Mouse (Mus musculus) cerebral cortex, adult 2 months (tissue): ENCODE measurements around the gene Nmnat2.

Source experiments
- WGBS: fragments of 180-500 bp; shearing (Covaris S2); methylation state at CpG from one replicate; pipeline ENCODE4 v1.1.7; 2018; 5-methylcytosine and 5-hydroxymethylcytosine counted together

The Nmnat2 gene

DNA sequence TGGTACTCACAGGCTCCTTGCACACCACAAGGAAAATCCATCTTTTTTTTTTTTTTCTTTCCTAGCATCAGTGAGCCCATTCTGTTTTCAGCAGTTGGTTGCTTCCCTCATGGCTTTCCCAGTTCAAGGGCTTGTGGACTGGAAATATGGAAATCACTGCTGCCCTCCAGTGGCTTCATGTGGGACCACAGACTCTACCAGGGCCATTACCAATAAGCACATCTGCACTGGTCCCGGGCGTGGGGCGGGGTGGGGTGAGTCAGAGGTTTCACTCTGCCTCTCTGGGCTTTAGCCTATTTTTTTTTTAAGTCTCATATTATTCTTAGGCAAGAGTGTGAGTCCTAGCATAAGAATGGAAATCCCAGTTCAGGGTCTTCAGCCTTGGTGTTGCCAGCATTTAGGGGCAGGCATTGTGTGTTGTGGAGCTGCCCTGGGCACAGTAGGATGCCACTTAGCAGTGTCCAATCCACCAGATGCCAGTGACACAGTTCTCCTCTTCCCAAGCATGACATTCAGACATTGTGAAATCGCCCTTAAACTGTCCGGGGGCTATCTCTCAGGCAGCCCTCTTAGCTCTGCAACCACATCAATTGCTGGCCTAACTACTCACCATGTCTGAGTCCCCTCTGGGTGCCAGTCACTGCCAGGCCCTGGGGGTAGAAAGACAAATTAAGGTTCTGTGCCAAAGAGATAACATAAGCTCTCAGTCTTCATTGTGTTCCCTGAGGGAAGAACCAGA, 137.6 kb downstream of the Nmnat2 start:
- WGBS: 62% methylated on average over 5 of the region's 5 CpGs

DNA sequence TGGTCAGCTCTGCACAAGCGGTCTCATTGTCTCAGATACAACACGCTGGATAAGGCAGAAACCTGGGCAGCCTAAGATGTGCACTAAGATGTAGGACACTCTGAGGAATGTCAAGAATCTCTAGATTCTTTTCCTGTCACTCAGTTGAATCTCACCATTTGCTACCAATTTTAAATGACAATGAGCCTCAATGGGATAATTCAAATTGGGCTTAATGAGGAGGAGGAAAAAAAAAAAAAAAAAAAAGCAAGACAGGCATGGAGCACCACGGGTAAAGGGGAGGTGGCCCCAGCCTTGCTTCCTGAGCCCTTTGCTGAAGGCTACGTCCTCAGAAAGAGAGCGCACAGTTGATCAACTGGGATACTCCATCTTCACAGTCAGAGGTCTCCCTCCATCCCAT, 138.4 kb downstream of the Nmnat2 start:
- 82% methylated on average over 5 of the region's 5 CpGs for WGBS

DNA sequence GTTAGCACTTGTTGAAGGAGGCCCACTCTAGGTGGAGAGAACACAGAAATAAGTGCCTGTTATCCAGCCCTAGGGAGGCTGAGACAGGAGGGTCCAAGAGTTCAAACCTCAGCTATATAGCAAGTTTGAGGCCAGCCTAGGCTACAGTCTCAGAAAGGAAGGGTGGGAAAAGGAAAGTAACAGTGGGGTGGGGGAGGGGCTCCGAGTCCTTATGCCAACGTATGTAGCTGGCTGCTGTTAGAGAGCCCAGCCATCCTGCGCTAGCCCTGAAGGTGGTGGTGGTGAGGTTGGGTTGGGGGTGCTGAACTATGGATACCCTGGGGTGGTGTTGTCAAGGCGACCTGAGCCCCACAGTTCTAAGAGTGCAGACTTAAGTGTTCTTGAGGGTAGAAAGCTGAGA, 138.8 kb downstream of the Nmnat2 start:
- WGBS: 75% methylated on average over 4 of the region's 4 CpGs

DNA sequence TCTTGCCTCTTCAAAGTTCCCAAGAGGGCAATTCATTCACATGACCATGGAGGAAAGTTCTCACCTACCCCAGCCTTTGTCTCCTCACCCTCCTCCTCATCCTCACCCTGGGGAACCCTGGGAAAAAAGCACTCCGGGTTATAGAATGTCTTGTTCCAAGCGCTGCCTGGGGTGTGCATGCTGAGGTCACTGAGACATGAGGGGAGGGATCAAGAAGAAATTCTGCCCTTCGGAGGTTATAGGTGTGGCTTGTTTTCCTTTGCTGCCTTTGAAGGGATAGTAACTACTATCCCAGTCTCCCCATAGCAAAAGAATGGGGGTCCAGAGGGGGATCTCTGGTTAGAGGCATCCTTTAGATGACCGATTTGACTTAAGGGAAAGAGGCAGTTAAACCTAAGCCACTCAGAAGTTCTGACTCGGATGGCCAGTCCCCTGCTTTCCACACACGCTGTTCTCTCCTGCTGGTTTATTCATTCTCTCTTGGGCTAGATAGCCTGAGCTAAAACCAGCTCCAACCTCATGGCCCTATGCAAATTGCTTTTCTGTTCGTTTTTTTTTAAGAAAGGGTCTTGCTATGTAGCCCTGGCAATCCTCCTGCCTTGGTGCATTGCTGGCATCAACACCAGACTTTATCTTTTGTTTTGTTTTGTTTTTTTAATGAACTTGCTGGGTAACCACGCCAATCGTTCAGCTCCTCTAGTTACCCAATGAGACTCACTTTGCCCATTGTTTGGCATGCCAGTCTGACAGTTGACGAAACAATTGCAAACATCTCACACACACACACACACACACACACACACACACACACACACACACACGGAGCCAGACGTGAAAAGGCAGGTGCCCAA, 139.7 kb downstream of the Nmnat2 start:
- WGBS: 62% methylated on average over 12 of the region's 12 CpGs

DNA sequence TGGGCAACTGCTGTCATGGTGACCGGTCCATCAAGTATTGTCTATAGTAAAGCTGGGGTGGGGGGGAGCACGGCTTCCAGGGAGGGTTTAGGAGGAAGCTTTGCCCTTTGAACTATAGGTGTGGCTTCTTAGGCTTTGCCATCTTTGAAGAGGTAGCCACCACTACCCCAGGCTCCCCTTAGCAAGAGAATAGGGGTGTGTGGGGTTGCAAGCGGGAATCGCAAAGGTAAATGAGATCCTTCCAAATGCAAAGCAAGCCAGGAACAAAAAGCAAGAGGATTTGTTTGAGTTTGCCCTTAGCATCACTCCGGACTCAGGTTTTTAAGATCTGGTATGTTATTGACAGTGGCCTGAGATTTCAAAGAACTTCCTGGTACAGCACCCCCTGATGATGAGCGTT, 140.5 kb downstream of the Nmnat2 start:
- 83% methylated on average over 6 of the region's 6 CpGs for WGBS

DNA sequence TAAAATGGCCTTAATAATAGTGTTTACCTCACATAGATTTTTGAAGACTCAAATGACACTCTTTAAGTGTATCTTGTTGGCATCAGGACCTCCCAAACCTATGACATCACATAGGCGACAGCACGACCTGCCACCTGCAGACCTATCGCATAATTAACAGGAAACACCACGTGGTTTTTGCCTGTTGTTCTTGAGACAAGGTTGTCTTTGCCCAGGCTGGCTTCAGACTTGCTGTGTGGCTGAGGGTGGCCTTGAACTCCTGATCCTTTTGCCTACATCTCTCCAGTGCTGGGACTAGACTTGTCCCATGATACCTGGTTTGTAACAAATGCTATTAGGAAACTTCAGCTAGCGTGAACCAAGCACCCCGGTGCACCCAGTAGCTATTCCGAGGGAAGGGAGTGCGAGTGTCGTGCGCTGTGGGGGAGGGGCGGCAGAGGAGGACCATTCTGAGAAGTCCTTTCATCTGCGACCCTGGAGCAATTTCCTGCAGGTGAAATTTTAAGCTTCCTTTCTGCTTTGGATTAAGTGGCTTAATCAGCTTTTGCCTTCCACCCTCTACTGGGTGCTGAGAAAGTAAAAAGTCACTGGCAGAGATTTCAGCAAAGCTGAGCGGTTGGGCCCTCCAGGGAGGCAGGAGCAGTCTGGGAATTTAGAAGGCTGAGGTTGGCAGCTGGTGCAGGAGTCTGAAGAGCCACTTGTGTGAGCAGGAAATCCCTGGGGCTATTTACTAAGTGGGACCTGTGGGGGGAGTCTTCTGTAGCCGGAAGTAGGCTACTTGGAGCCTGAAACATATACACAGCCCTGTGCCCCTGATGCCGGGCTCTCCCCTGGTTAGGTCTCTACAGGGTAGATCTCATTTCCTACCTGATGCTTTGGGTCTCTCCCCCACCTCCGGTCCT, 141.3 kb downstream of the Nmnat2 start:
- 58% methylated on average over 16 of the region's 16 CpGs for WGBS

DNA sequence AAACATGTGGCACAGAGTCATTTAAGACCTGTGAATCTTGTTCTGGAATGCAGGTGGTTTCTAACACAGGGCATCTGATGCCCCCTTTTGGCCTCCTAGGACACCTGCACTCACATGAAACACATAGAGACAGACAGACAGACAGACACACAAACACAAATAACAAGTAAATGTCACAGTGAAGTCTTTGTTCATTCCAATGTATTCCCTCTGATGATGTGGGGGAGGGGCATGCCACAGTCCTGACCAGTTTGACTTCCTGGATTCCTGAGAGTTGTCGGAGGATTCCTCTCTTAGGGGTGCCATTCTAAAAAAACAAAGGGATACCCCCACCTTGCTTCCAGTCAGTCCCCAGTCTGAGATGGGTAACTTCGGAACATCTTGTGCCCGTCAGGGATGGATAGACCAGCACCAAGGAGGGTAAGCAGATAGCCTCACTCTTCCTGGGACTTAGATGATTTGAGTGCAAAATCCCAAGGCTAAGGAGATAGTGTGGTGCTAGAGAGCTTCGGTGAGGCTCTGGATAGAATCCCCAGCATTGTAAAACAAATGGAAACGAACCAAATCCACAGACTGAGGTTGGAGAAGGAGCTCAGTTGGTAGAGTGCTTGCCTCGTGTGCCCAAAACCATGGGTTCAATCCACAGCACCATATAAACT, 142.4 kb downstream of the Nmnat2 start:
- 95% methylated on average over 6 of the region's 6 CpGs for WGBS

DNA sequence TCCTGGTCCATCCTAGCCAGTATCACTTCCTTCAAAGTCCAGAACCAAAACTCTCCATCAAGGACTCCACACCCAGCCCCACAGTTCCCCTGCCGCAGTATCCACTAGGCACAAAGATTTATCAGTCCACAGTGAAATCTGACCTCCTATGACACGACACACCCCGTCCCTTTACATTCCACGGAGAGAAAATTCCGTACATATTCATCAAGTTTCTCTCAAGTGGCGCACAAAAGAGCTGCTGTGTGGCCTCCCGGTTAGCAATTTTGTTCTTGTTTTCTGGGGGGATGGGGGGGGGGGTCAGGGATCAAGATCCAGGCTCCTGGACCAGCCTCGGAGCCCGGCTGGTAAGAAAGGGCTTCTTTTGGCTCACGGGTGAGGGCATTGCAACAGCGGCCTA, 143.8 kb downstream of the Nmnat2 start:
- 84% methylated on average over 11 of the region's 11 CpGs for WGBS

DNA sequence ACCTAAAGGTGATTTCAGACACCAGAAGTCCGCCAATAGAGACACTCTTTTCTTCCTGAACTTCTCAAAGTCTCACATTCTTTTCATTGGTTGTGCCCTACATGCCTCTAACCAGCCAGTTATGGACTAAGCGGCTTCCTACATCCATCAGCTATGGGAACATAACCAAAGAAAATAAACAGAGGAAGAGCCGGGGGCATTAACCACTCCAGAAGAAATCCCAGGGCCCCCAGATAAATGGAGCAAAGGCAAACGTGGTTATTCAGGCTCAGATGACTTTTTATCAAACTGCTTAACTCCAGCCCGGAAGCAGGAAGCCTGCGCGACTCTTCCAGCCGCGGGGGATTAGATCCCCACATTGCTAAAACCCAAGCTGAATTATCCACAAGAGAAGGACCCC, 146.1 kb downstream of the Nmnat2 start:
- 73% methylated on average over 9 of the region's 9 CpGs for WGBS

DNA sequence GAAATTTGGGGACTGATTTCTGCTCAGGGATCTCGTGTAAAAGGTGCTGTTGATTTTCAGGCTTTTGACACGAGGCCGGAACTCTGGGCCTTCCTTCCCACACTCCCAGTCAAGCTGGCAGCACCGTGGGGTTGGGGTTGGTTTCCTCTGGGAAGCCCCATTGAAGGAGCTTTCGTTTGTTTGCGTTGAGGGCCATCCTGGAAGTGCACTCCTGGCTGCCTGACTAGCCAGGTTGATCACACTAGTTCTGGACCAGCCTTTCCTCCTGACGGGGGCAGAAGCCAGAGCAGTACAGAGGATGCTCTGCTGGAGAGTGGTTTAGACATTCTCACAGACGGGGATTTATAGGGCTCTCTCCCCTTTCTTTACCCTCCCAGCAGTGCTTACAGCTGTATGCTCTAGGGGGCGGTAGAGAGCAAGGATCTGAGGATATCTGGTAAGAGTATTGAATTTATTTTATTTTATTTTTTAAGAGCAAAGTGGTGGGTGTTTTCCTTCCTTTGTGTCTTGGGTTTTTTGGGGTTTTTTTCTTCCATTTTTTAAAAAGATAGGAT, 146.6 kb downstream of the Nmnat2 start:
- WGBS: 37% methylated on average over 9 of the region's 9 CpGs

DNA sequence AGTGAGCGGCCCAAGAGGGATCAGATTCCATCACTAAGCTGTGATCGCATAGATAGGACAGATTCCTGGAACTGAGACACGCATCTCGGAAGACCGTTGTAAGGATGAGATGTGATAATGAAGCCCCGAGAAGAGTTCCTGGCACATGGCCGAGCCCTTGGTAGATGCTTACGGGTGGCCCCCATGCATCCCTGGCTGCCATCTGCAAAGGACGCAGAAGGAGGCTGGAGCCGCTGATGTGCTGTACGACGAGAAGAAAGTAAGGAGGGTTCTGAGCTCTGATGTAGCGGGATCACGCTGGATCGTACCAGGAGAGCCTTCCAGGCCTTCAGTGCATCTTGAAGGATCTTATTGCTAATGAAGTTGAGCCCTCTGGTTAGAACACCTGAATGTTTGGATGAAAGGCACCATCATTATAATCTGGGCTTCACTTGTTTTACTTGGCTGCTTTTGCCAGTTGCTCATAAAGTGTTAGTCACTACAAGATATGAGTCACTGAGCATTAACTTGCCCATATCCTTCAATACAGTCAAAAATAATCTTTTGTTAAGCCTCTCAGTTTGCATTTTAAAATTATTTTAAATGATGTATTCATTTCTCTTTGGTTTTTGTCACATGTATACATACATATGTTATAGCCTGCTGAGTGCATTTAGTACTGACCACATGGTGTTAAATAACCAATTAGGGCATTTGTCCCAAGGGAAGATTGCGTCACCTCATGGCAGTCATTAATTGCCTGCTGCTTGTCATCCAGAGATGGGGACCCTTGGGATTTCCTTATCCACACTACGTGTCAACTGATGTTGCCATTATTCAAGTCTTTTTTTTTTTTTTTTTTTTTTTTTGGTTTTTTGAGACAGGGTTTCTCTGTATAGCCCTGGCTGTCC, 147.7 kb downstream of the Nmnat2 start:
- 97% methylated on average over 17 of the region's 17 CpGs for WGBS

DNA sequence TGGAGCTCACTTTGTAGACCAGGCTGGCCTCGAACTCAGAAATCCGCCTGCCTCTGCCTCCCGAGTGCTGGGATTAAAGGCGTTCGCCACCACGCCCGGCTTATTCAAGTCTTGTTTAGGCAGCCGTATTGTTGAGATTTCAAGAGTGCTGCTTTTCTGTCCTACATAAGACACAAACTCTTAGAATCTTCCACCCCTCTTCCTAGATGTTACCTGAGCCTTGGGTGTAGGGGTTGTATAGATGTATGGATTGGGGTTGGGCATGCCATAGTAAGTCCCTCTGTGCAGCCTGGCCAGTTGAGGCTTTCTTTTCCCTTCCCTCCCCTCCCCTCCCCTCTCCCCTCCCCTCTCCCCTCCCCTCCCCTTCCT, 148.4 kb downstream of the Nmnat2 start:
- 97% methylated on average over 8 of the region's 8 CpGs for WGBS

DNA sequence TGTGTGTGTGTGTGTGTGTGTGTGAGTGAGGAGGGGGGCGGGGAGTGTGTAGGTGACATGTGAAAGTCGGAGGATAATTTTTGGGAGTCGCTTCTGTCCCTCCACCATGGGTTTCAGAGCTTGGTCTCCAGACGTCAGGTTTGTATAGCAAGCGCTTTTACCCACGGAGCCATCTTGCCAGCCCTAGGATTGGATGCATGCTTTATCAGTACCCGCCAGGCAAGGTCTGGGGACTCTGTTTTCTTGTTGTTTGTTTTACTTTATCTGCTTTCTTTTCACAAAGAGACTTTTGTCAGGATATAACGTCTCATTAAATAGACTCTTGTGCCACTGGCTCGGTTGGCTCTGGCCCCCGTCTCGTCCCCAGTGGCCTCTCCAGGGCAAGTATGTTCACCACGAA, 150.0 kb downstream of the Nmnat2 start:
- WGBS: 79% methylated on average over 12 of the region's 12 CpGs

DNA sequence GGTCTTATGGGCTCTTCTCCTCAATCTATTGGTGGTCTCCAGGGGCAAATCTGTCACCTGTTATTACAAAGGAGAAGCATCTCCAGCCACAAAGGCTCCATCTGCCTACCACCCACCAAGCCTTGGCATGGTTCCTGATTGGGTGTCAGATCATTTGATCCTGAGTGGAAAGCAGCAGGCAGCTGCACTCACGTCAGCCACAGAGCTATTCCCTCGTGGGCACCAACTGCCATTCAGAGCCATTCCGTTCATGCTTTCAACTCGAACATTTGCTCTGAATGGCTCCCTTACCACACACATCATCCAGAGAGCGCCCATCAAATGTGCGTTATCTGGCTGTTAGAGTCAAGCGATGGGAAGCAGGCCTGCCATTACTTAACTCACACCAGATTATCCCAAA, 153.1 kb downstream of the Nmnat2 start:
- WGBS: 52% methylated on average over 7 of the region's 7 CpGs

DNA sequence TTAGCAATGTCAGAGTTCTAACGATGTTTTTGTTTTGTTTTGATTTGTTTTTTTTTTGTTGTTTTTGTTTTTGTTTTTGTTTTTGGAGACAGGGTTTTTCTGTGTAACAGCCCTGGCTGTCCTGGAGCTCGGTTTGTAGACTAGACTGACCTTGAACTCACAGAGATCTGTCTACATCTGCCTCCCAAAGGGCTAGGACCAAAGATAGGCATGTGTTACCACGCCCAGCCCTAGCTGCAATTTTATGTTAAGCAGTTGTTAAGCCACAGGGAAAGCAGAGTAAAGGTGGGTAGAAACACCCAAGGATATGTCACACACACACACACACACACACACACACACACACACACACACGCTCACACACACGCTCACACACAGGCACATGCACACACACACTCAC, 154.6 kb downstream of the Nmnat2 start:
- 89% methylated on average over 5 of the region's 5 CpGs for WGBS

DNA sequence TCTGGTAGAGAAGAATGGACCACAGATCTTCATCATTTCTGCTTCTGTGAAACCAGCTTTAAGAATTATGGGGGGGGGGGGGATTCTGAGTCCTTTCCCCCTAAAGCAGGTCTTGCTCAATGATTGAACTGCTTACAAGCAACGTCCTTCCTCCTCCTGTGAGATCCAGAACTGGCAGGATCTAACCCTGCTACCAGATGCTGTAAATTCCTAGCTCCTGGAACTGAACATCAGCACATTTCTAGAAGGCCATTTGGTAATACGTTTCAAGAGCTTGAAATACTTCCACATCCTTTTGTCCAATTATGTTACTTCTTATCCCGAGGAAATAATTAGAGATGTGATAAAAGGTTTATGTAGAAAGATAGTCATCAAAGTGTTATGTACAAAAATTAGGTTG, 155.0 kb downstream of the Nmnat2 start:
- whole genome bisulfite sequencing: 75% methylated on average over 3 of the region's 3 CpGs

DNA sequence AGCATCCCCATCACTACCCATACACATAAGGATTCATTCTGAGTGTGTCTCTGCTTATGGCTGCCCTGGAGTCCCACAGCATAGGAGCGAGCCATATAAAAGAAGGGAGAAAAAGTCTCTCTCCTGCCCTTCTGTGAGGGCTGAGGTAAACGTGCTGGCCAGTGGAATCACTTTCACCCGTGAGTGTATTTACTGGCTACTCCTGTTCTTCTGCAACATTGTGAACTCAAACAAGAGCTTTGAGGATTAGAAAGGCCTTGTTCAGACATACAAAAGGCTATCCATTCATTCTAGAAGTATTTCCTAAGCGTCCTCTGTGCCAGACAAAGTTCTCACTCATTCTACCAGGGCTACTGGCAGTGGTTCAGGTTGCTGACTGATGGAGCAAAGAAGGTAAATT, 156.8 kb downstream of the Nmnat2 start:
- 71% methylated on average over 4 of the region's 4 CpGs for WGBS

DNA sequence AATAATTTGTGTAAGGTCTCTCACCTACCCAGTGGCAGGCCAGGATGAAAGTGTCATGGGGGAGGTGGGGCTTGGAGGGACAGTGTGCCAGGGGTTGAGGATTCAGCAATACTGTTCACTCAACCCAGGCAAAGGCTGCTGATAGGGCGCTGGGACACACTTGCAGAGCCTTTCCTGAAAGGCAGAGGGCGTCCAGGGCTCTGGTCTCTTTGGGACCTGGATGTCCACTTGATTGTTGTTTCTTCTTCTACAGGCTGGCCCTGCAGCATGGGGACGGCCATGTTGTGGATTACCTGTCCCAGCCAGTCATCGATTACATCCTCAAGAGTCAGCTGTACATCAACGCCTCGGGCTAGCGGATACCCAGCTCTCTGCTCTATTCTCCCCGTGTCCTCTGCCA, 160.5 kb downstream of the Nmnat2 start:
- 93% methylated on average over 8 of the region's 8 CpGs for WGBS

DNA sequence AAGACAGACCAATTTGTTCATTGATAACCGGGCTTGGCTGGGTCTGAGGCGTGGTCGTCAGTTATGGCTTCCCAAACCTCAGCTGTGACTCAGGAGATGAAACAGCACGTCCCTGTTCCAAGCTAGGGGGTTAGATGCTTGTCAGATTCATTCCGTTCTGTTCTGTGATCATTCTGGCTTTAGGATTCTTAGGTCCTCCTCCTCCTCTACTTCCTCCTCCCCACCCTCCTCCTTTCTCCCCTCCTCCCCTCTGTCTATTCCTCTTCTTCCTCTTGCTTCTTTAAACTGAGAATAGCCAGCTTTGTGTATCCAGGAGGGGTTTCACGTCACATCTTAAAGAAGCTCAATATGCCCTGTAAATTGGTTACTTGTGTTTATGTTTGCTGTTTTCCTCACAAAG, 165.8 kb downstream of the Nmnat2 start:
- 51% methylated on average over 6 of the region's 6 CpGs for WGBS

DNA sequence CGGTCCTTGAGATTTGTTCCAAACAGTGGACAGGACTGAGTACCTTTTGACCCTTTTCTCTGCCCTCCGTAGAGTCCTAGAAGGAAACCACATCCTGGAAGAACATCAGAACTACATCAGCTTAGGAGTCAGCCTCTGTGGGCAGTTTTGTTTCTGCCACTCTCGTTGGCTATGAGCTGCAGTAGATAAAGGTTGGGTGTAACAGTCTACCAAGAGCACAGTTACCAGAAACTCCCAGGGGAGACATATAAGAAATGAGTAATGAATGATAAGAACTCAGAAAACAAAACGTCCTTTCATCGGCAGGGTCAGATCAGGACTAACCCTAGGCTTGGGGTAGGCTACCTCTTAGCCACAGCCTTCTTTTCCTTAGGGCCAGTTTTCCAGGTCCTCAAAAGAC, 166.5 kb downstream of the Nmnat2 start:
- 86% methylated on average over 5 of the region's 5 CpGs for WGBS
